Mouse (Mus musculus) embryonic facial prominence, embryonic 14.5 days (tissue): ENCODE measurements around the gene Smu1. TPM values are rescaled to one million over a fixed set of nuclear protein-coding genes. Genes with fewer than 3 reads are reported as not detected.

Source experiments
- ATAC-seq: fragments of 200-750 bp; cut with Nextera tagmentation; 2 replicates; pipeline ENCODE4 v1.8.0; 2017; ENCODE audit warnings: low read depth, moderate number of reproducible peaks, moderate TSS enrichment
- DNase-seq: peaks from one replicate; pipeline ENCODE4 v3.0.0-alpha.2; 2015; ENCODE audit warnings: low spot score
- H3K27ac ChIP-seq: fragments of 300-500 bp; sonication (generic); replicated peaks from 2 replicates; pipeline ENCODE4 v1.5.1; 2014; ENCODE audit warnings: low read depth, mild to moderate bottlenecking, low read length, moderate library complexity
- H3K27me3 ChIP-seq: fragments of 300-500 bp; sonication (generic); replicated peaks from 2 replicates; pipeline ENCODE4 v1.6.1; 2014; ENCODE audit warnings: low read length; ENCODE audit not compliant: control insufficient read depth, insufficient read depth
- H3K36me3 ChIP-seq: fragments of 300-500 bp; sonication (generic); 2 replicates; pipeline ENCODE4 v1.6.1; 2014; ENCODE audit warnings: low read length, mixed read lengths; ENCODE audit not compliant: control insufficient read depth, insufficient read depth
- H3K4me1 ChIP-seq: fragments of 300-500 bp; sonication (generic); 2 replicates; pipeline ENCODE4 v1.6.1; 2014; ENCODE audit warnings: antibody characterized with exemption, low read length; ENCODE audit not compliant: control insufficient read depth, insufficient read depth
- H3K4me2 ChIP-seq: fragments of 300-500 bp; sonication (generic); 2 replicates; pipeline ENCODE4 v1.6.1; 2014; ENCODE audit warnings: low read depth, mild to moderate bottlenecking, low read length, moderate library complexity, mixed read lengths
- H3K4me3 ChIP-seq: fragments of 300-500 bp; sonication (generic); 2 replicates; pipeline ENCODE4 v1.5.1; 2014; ENCODE audit warnings: low read depth, mild to moderate bottlenecking, low read length
- H3K9ac ChIP-seq: fragments of 300-500 bp; sonication (generic); 2 replicates; pipeline ENCODE4 v1.6.1; 2014; ENCODE audit warnings: low read depth, mild to moderate bottlenecking, low read length, moderate library complexity, mixed read lengths
- H3K9me3 ChIP-seq: fragments of 300-500 bp; sonication (generic); 2 replicates; pipeline ENCODE4 v1.6.1; 2016; ENCODE audit warnings: low read length; ENCODE audit not compliant: control insufficient read depth
- WGBS: fragments of 180-500 bp; shearing (Covaris S2); extraction: QIAGEN DNeasy Blood & Tissue Kit; methylation state at CpG from one replicate; pipeline ENCODE4 v1.1.7; 2014; 5-methylcytosine and 5-hydroxymethylcytosine counted together
- polyA plus RNA-seq: library from polyadenylated mRNA; unstranded; fragments of >200 nt; fragmentation: Nextera tagmentation; extraction: Ambion mirVana; gene quantifications from 2 replicates; pipeline ENCODE4 v1.2.1, GENCODE M21; 2014

Smu1 gene
- polyA plus RNA-seq, 1 experiment from 2014 or later: 126 TPM

DNA sequence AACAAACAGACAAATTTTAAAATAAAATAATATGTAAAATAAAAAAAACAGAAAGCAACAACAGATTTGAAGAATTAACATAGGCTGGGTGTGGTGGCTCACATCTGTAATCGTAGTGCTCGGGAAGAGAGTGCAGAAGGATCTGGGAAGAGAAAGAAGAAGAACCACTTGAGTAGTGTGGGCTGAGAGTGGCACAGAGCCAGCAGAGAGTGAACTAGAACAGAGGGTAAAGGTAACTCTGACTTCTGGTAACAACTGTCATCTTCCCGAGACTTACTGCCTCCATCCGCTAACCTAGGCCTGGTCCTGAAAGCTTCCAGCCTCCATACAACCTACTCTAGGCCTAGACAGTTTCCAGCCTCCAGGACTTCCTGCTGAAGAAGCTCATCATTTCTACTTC, 33.5 kb upstream of the Smu1 start:
- ATAC-seq: no peak
- Histone ChIP-seq H3K4me2 (no peak overlapping the region), H3K9ac (no peak overlapping the region), H3K4me3 (no peak overlapping the region), H3K4me1 (no peaks in the 10 kb centered on the region), H3K9me3 (no peaks in the 10 kb centered on the region), H3K27ac (no peak overlapping the region), H3K36me3 (no peaks in the 10 kb centered on the region), H3K27me3 (no peaks in the 10 kb centered on the region)
- no peak for DNase-seq
- WGBS: 83% methylated on average over 4 of the region's 4 CpGs

- Histone ChIP-seq H3K36me3 (no peaks in the 10 kb centered on the region), H3K27me3 (no peaks in the 10 kb centered on the region), H3K27ac (no peak overlapping the region), H3K9ac (no peak overlapping the region), H3K4me1 (peaks cover 7% of the 10 kb centered on the region), H3K4me3 (no peak overlapping the region), H3K4me2 (no peak overlapping the region), H3K9me3 (no peaks in the 10 kb centered on the region)
- DNase-seq (no peak), ATAC-seq (no peak)
- WGBS: 77% methylated on average over 4 of the region's 4 CpGs
Observed at GRCm38 (mm10) chr4:40786578-40786977, 28.9 kb upstream of the Smu1 start.

DNA sequence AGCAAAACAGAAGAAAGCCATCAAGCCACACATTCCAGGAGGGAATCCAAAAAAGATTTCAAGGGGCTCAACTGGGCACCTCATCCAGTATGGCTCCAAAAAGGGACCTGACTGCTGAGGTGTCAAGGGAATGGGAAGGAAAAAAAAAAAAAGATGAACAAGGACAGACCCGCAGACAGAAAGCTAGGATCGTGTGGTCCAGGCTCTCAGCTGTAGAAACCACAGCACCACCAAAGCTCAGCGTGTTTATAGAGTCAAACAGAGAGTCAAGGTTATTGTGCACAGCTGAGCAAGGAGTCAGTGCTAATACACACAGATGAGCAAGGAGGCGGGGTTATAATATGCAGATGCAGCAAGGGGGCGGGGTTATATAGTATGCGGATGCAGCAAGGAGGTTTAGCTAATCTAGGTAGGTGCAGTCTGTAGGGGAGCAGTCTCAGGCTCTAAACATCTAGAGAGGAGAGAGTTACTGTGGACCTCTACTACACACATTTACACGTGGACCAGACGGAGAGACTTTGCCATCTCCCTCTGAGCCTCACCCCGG, 28.0 kb upstream of the Smu1 start:
- no peak for ATAC-seq
- Histone ChIP-seq H3K4me3 (no peak overlapping the region), H3K9me3 (no peaks in the 10 kb centered on the region), H3K4me2 (no peak overlapping the region), H3K27ac (no peak overlapping the region), H3K27me3 (no peaks in the 10 kb centered on the region), H3K4me1 (peaks cover 11% of the 10 kb centered on the region), H3K9ac (no peak overlapping the region), H3K36me3 (no peaks in the 10 kb centered on the region)
- 72% methylated on average over 9 of the region's 9 CpGs for WGBS
- DNase-seq: no peak

DNA sequence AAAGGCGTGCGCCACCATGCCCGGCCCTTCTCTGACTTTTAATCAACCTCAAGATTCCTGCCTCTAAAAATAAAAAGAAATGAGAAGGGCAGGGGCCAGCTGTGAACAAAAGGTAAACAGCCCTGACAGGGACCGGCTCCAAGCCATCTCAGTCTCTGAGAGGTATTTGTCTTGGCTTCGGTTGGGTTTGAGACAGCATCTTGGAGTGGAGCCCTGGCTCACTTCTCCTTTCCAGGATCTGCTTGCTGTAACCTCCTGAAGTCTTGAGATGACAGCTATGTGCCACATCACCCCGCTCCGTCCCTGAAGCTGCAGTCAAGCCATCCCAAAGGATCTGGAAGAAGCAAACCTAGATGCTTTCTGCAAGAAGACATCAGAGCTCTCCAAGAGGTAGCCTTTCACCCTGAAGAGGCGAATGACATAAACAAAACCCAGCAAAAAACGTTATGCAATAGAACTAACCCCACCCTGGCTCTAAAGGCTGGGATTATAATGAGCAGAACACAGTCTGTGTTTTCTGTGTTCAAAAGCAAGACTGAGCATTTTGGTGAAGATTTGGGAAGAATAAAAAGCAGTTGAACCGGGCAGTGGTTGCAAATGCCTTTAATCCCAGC, 26.9 kb upstream of the Smu1 start:
- Histone ChIP-seq H3K9me3 (no peaks in the 10 kb centered on the region), H3K4me3 (no peak overlapping the region), H3K27me3 (no peaks in the 10 kb centered on the region), H3K4me1 (peaks cover 11% of the 10 kb centered on the region), H3K4me2 (no peak overlapping the region), H3K36me3 (no peaks in the 10 kb centered on the region), H3K27ac (no peak overlapping the region), H3K9ac (no peak overlapping the region)
- peak; percentile 59 for DNase-seq
- WGBS: 70% methylated on average over 10 of the region's 10 CpGs
- ATAC-seq: peak; percentile 15

DNA sequence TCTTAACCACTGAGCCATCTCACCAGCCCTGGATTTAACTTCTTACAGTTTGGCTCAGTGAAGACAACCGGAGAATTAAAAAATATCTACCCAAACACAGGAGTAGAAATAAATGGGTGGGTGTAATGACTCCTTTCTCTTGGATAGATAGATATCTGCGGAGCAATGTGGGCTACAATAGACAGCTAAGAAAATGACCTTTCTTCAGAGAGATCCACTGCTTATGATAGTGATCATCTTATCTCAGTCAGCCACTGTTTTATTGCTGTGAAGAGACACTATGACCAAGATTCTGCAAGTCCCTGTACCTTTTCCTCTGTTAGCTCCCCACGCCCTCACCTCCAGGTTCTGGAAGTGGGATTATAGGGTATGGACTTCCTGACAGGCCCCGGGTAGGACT, 25.3 kb upstream of the Smu1 start:
- H3K27me3 ChIP-seq: no peaks in the 10 kb centered on the region
- 96% methylated on average over 4 of the region's 4 CpGs for WGBS
- no peaks in the 10 kb centered on the region for H3K9me3 ChIP-seq
- H3K4me2 ChIP-seq: no peak overlapping the region
- H3K27ac ChIP-seq: no peak overlapping the region
- H3K4me3 ChIP-seq: no peak overlapping the region
- no peaks in the 10 kb centered on the region for H3K36me3 ChIP-seq
- DNase-seq (no peak), ATAC-seq (no peak)
- peaks cover 14% of the 10 kb centered on the region for H3K4me1 ChIP-seq
- no peak overlapping the region for H3K9ac ChIP-seq

DNA sequence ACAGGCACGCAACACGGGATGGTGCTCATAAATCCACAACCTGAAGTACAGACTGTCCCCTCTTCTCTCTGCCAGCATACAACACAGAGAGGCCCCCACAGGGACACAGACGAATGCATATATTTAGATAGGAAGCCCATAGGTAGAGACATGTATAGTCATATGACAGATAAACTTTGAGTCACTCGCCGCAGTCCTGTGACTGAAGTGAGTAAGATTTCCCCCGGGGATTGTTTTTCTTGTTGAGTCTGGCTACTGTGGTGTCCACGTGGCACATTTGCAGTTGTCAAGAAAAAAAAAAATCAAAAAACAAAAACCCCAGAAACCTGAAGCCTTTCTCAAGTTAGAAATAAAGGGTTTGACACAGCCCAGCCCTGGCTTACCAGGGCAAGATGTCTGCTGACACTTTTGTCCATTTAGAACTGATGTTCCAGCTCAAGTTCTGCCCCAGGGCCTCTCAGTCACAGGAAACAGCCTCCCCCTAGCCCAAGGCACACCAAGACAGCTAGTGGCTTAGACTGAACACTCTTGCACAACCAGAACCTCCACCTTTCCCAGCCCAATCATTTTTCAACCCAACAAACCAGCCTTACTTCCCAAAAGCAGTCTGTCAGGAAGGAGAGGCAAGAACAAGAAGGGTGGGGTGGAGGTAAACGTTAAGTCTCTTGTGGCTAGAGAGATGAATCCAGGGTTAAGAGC, 24.2 kb upstream of the Smu1 start:
- no peak overlapping the region for H3K9ac ChIP-seq
- H3K36me3 ChIP-seq: no peaks in the 10 kb centered on the region
- ATAC-seq (no peak), DNase-seq (peak; percentile 79)
- H3K9me3 ChIP-seq: no peaks in the 10 kb centered on the region
- peaks cover 17% of the 10 kb centered on the region for H3K4me1 ChIP-seq
- no peak overlapping the region for H3K4me3 ChIP-seq
- no peak overlapping the region for H3K27ac ChIP-seq
- H3K4me2 ChIP-seq: no peak overlapping the region
- H3K27me3 ChIP-seq: no peaks in the 10 kb centered on the region
- WGBS: 38% methylated on average over 8 of the region's 8 CpGs

DNA sequence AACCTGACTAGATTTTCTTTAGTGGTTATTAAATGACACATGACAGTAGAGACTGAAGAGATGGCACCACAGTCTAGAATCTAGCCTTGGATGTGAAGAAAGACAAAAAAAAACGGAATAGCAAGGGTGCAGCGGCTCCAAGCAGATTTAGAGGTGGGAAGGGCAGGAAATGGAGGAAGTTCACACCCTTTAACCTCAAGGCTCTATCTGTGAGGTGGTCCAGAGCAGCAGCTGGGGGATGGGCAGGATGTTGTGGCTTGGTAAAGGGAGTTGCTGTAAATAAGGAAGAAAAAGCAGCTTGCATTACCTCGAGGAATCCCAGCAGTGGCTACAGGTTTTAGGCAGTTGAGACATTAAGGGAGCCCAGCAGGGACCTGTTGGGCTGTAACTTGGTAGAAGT, 23.4 kb upstream of the Smu1 start:
- no peak for ATAC-seq
- no peak overlapping the region for H3K4me3 ChIP-seq
- no peaks in the 10 kb centered on the region for H3K9me3 ChIP-seq
- no peaks in the 10 kb centered on the region for H3K27me3 ChIP-seq
- 15% methylated on average over 3 of the region's 3 CpGs for WGBS
- H3K9ac ChIP-seq: no peak overlapping the region
- no peaks in the 10 kb centered on the region for H3K36me3 ChIP-seq
- DNase-seq: no peak
- H3K27ac ChIP-seq: no peak overlapping the region
- H3K4me2 ChIP-seq: no peak overlapping the region
- H3K4me1 ChIP-seq: peaks cover 18% of the 10 kb centered on the region

DNA sequence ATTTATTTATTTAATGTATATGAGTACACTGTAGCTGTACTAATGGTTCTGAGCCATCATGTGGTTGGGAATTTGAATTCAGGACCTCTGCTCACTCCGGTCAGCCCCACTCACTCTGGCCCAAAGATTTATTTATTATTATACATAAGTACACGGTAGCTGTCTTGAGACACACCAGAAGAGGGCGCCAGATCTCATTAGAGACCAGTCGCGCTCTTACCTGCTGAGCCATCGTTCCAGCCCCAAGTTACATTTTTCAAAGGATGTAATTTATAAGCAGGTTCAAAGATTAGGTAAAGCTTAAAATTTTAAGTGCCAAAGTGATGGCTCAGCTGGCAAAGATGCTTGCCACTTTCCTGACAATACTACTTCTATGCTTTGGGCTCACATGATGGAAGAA, 20.9 kb upstream of the Smu1 start:
- H3K27ac ChIP-seq: no peak overlapping the region
- no peak overlapping the region for H3K4me2 ChIP-seq
- ATAC-seq (no peak), DNase-seq (no peak)
- H3K36me3 ChIP-seq: no peaks in the 10 kb centered on the region
- H3K4me3 ChIP-seq: no peak overlapping the region
- H3K27me3 ChIP-seq: no peaks in the 10 kb centered on the region
- no peak overlapping the region for H3K9ac ChIP-seq
- H3K9me3 ChIP-seq: no peaks in the 10 kb centered on the region
- WGBS: 77% methylated on average over 6 of the region's 6 CpGs
- peaks cover 26% of the 10 kb centered on the region for H3K4me1 ChIP-seq

DNA sequence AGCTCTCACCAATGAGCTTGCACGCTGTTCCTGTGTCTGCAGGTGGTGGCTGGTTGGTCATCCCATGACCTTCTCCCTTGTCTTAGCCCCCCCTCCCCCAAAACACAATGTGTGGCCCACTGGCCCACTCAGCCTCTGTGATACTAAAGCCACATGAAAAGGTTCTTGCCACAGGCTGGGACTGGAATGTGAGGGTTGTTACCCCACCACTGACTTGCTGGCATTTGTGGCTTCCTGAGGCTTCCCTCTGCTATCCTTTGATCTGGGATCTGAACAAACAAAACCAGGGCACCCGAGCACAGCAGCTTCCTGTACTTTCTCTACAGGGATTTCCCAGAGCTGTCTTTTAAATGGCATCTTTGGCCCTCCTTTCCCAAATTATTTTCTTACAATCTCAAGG, 19.4 kb upstream of the Smu1 start:
- Histone ChIP-seq H3K27me3 (no peaks in the 10 kb centered on the region), H3K4me2 (no peak overlapping the region), H3K4me1 (peaks cover 29% of the 10 kb centered on the region), H3K4me3 (no peak overlapping the region), H3K9me3 (no peaks in the 10 kb centered on the region), H3K27ac (0 out of 2 replicates have a peak overlapping the region, but pooled peaks have one; percentile 13), H3K9ac (no peak overlapping the region), H3K36me3 (no peaks in the 10 kb centered on the region)
- ATAC-seq (no peak), DNase-seq (peak; percentile 54)
- 22% methylated on average over 2 of the region's 2 CpGs for WGBS
